Mouse (Mus musculus): ENCODE data around the gene Ccdc92b. TPM values are rescaled to one million over a fixed set of nuclear protein-coding genes. Genes with fewer than 3 reads are reported as not detected.
"Not testable (repeated sequence)": the region's sequence is repeated elsewhere in the genome, so short reads cannot be mapped to it uniquely, and the experiment has no call there.

The Ccdc92b gene
- 10 to 100 TPM; 19.2 to 20.8 TPM for total RNA-seq (2021)

DNA sequence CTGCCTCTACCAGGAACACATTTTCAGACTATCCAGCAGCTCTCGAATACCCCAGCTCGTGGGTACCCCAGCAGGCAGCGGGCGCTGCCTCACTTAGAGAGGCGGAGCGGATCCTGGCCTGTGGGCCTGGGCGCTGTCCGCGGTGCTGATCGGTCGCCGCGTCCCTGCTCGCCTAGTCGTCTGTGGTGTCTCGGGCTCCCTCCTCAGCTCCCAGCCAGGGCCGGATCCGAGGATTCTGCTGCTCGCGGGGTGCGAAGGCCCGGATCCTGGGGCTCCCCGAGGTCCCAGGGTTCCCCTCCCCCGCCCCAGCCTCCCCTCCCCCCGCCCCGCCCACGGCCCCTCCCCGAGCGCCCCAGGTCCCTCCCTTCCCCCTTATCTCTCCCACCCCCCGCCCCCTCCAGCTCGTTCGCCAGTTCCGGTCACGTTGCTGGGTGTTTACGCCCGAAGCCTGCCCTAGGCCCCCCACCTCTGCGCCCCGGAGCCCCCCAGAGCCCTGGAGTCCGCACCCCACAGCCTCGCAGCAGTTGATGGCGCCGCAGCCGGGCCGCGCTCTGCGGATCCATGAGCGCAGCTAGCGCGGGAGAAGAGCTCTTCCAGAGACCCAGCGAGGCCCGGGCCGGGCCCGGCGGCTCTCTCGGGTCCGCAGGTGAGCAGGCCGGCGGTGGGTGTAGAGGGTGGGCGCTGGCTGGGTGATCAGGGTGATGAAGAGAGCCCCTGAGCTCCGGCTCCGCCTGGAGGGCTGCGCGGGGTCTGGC lies at the start of gene Ccdc92b:
Gene Ccdc92b (plus strand): TSS at position 405 of the 755 bp plus-strand sequence.
- peak; percentile 47 to 84 for DNase-seq (ENCODE audit: extremely low spot score in 1 of 2, low spot score in 2 of 2)
- intact Hi-C loops (cut with DNase I): no loop called here

DNA sequence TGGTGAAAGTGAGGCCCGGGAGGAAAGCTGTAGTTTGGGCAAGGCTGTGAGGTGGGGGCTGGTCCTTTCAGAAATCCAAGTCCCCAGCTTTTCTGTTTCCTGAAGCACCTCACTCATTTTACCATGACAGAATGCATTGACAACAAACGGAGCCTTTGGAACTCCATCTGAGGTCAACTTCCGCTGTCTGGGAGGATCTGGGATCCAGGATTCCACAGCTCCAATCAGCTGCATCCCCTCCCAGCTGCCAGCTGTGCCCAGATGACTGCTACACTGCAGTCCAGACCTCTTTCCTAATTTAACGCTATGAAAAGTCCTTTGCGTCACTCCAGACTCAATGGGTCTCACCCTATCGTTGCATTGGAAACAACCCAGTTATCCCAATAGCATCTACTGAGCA lies 49.7 kb upstream of the Ccdc92b start:
- intact Hi-C loops (cut with DNase I): no loop called here
- no peak for DNase-seq (ENCODE audit: extremely low spot score in 1 of 2, low spot score in 2 of 2)

DNA sequence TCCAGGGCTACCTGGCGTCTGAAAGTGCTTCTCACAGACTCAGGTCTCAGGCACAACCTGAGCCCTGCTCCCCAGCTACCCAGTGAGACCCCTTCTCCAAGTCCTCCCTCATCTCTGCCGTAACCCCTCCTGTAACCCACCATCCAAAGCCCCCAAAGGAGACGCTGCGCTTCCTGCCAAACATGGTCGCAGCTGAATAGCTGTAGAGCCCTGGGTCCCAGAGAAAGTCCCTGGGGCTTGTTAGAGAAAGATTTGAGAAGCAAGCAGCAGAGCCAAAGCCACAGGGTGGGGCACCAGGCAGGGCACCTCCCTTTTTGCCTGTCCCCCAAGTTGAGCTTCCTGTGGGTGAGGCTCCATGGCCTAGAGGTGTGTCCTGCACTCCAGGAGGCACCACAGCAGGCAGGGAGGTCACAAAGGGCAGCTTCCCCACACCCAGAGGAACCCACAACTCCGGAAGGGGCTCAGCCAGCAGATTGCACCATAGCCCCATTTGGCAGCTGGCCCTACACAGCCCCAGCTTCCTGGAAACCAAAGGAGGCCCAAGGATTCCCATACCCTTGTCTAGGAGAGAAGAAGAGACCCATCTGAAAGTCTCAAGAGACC lies 46.8 kb upstream of the Ccdc92b start:
- DNase-seq (ENCODE audit: extremely low spot score in 1 of 2, low spot score in 2 of 2): peak in 1 of 2 experiments; percentile 58
- intact Hi-C loops (cut with DNase I): no loop called here

DNA sequence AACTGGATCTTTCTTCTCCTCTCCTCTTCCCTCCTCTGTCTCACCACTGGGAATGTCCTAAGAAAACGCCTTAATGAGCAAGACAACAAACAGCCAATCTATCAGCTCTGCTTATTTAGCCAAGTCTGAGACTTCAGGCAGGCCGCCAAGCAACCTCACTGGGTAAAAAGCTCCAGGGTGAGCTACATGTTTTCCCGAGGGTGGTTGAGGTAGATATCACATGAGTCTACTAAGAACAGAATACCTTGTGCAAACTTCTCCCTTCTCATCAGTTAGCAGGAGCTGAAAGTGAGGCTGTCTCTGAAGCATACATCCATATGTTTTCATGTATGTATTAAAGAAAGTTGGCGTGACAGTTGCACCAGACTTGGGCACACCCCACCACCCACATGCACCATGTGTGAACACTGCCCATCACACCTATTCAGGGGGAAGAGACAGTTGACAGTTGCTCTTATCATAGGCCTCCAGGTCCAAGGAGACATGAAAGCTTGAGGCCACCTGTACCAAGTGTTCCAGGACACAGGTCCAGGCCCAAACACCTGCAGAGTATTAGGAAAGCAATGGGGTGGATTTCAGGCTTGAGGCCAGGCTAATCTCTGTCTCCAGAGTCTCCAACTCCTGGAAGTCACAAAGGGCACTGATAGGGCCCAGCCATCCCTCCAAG lies 44.5 kb upstream of the Ccdc92b start:
- no peak for DNase-seq (ENCODE audit: extremely low spot score in 1 of 2, low spot score in 2 of 2)
- intact Hi-C loops (cut with DNase I): no loop called here

DNA sequence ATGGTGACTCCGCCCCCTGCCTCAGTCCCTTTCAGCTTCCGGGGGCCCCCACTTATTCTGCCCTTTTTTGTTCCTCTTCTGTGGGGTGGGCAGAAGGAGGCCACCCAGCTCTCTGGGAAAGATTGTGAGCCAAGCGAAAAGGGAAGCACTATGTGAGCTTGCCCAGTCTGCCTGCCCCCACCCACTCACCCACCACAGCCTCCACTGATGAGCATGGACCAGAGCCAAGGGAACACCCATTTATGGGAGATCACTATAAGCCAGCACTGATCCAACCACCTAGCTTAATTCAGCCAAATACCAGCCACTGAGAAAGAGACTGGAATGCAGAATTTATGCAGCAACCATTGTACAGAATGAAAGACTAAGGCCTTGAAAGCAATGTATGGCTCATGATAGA lies 43.5 kb upstream of the Ccdc92b start:
- intact Hi-C loops (cut with DNase I): no loop called here
- no peak for DNase-seq (ENCODE audit: extremely low spot score in 1 of 2, low spot score in 2 of 2)

DNA sequence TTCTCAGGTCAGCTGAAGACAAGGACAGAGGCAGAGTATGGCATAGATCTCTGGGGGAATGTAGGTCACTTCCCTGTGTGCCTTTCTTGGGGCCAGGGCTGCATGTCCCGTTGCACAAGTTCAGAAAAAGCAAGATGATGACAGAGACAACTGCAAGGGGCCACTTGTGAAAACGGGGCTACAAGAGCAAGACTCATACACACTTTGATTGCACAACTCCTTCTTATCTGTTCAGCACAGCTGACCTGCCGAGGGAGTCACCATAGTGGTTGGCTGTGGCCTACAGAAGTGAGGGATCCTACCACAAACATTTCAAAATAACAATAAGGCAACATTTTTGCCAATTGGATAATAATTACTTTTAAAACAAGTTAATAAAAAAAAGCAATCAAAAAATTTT lies 42.3 kb upstream of the Ccdc92b start:
- intact Hi-C loops (cut with DNase I): no loop called here
- DNase-seq (ENCODE audit: extremely low spot score in 1 of 2, low spot score in 2 of 2): no peak

DNA sequence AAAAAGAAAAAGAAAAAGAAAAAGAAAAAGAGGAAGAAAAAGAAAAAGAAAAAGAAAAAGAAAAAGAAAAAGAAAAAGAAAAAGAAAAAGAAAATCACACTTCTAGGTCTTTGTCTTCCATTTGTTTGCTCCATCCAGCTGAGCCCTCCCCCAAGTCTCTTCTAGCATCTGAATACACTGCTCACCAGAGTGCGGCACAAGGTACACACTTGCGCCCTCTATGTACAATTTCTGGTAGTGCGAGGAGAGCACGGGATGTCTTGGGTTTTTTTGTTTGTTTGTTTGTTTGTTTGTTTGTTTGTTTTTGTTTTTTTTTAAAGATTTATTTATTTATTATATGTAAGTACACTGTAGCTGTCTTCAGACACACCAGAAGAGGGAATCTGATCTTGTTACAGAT lies 38.1 kb upstream of the Ccdc92b start:
- intact Hi-C loops (cut with DNase I); DNase-seq (ENCODE audit: extremely low spot score in 1 of 2, low spot score in 2 of 2): not testable (repeated sequence)

DNA sequence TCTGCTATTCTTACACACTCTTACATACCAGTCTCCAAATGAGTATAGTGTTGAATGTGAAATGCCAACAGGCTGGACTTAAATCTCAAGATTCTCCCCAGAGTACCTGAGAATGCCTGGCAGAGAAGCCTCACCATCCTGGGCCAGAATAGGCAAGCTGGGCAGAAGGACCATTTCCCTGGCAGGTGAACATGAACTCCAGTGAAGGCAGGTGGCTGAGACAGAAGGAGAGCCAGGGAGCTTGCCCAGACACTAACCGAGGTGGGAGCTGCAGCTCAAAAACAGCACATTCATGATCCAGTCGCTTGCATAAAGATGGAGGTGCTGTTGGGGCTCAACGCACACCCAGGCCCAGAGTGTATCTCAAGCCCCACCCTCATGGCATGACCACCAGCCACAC lies 36.9 kb upstream of the Ccdc92b start:
- no peak for DNase-seq (ENCODE audit: extremely low spot score in 1 of 2, low spot score in 2 of 2)
- intact Hi-C loops (cut with DNase I): no loop called here

DNA sequence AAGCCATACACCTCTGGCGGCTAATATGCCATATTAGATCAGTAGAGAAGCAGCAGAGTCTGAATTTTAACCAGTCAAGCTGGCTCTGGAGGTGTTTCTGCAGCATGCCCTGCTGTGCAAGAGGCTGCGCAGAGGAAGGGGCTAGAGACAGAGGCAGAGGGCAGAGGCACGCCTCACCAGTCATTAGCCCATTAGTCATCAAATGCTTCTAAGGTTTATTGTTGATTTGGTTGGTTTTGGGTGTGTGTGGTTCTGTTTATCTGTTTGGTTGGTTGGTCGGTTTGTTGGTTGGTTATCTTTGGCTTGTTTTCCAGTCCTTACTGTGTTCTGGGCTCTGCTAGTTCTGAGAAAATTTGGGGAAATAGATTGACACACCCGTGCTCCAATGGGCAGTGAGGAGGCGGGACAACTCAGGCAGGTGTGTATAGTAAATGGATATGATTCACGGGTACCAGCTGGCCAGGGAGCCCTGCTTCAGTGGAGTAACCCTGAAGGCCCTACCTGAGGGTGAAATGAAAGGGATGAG lies 35.5 kb upstream of the Ccdc92b start:
- DNase-seq (ENCODE audit: extremely low spot score in 1 of 2, low spot score in 2 of 2): no peak
- intact Hi-C loops (cut with DNase I): no loop called here

DNA sequence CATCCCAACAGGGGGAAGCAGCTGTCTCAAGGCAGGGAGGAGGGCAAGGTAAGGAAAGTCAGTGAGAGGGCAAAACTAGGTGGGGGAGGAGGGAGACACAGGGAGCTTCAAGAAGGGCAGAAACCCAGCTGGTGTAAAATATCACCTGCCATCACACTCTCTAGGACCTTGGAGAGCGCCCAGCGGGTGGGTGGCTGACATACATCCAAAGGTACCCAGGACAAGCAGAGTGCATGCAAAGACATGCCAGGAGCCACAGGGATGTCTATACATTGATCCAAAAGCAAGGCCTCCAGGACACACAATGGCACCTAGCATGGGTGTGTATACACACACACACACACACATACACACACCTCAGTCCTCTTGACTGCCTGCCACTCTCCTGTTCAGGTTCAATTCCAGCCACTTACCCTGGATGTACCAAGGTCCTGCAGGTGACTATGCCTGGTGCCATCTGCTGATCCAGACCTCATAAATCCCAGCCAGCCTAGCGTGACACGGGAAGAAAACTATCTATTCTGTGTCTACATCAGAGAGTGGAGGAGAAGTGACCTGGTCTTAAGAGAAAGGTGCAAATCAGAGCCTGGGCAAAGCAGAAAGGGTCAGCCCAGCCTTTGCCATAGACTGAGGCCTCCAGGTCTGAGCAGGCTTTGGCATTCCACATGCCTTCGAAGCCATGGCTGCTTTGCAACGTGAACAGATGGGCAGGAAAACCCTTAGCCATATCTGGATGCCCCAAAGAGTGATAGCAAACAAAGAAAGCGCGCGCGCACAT lies 34.3 kb upstream of the Ccdc92b start:
- no peak for DNase-seq (ENCODE audit: extremely low spot score in 1 of 2, low spot score in 2 of 2)
- intact Hi-C loops (cut with DNase I): no loop called here

DNA sequence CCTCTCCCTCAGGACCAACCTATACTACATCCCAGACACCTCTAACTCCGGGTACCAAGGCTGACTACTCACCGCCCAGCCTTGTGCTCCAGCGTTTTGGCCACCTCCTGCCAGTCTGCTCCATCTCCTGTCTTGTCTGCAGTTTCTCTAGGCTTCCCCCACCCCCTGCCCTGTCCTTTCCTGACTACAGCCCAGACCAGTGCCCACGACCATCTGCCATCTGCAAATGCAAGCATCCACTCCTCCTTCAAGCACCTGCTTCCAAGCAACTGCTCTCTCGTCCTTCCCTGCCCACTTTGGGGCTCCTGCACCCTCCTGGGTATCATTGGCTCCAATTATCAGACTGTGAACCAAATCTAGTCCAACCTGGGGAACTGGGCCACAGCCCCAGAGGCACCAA lies 33.0 kb upstream of the Ccdc92b start:
- DNase-seq (ENCODE audit: extremely low spot score in 1 of 2, low spot score in 2 of 2): no peak
- intact Hi-C loops (cut with DNase I): no loop called here

DNA sequence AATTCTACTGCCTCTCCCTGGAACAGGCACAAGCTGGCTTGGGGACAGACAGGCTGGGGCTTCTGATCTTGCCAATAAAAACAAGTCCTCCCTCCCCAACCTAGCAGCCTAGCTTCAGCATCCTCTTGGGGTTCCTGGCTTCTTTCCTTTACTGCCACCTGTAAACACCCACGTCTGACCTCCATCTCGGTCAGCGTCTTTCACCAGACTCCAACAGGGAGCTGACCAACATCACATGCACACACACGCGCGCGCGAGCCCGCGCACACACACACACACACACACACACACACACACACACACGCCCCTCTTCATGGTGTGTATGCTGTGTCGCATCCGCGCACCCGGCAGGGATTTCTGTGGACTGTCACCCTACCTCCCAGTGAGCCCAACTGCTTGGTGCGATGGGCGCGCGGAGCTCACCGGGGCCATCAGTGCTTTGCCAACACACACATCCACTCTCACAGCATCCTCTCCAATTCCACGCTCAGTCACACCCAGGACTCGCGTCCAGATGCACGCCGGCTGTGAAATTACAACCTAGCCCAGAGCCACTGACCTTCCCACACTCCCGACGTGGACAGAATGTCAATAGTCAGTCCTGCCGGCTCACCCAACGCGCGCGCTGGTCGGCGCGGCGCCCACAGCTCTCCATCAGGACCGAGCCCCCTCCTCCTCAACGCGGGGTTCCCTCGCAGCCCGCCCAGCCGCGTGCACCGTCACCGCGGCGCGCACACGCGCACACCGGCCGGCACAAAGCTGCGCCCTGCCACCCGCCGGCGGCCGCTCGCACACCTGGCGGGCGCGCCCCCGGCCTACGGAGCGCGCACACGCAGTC lies 29.8 kb upstream of the Ccdc92b start:
- intact Hi-C loops (cut with DNase I): no loop called here
- peak; percentile 48 to 68 for DNase-seq (ENCODE audit: extremely low spot score in 1 of 2, low spot score in 2 of 2)

DNA sequence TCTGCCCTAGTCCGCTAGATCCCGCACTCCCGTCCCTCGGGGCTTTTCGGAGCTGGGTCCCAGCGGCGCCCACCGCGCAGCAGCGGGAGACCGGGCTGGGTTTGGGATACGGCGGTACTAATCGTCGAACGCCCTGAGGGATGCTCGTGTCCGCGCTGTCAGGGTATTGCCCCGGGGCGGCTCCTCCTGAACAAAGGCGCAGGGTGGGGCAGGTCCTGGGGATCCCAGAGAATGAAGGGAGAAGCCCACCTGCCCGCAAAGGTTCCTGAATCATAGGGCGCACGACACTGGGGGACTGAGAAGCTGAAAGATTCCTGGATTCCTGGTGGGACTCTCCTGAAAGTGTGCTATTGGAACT lies 29.2 kb upstream of the Ccdc92b start:
- intact Hi-C loops (cut with DNase I): no loop called here
- no peak for DNase-seq (ENCODE audit: extremely low spot score in 1 of 2, low spot score in 2 of 2)

DNA sequence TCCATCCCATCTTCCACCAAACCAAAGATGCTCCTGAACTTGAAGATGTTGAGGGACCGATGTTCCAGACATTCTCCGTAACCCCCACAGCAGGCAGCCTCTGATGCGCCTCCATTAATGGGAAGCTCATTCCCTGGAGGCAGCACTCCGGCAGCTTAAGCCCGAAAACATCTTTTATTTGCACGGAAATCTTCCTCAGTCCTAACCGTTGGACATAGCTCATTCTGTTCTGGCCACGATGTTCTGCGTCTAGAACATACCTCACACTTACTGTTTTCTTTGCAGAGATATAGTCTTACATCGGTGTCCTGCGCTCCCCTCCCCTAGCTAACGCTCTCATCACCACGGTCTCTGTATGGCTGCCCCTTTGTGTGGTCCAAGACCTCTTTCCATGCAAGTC lies 28.7 kb upstream of the Ccdc92b start:
- intact Hi-C loops (cut with DNase I): no loop called here

DNA sequence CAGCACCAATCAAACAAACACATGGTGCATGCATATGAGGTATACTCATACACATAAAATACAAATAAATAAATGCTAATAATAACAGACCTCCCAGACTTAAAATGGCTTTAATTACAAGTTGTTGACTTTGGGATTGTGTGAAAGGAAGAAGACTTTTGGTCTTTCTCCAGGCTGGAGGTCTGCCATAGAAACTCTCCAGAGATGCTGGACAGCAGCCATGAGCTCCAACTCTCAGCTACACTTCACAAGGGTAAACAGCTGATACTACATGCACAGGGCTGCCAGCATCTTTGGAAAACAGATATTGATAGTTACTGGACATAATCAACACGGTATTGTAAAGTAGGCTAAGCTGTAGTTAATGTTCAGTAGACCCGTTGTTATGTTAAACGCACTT lies 27.2 kb upstream of the Ccdc92b start:
- intact Hi-C loops (cut with DNase I): no loop called here
- DNase-seq (ENCODE audit: extremely low spot score in 1 of 2, low spot score in 2 of 2): peak in 1 of 2 experiments; percentile 54

More for the DNA sequence above, 28.7 kb upstream of the Ccdc92b start:
- DNase-seq (ENCODE audit: extremely low spot score in 1 of 2, low spot score in 2 of 2): no peak

DNA sequence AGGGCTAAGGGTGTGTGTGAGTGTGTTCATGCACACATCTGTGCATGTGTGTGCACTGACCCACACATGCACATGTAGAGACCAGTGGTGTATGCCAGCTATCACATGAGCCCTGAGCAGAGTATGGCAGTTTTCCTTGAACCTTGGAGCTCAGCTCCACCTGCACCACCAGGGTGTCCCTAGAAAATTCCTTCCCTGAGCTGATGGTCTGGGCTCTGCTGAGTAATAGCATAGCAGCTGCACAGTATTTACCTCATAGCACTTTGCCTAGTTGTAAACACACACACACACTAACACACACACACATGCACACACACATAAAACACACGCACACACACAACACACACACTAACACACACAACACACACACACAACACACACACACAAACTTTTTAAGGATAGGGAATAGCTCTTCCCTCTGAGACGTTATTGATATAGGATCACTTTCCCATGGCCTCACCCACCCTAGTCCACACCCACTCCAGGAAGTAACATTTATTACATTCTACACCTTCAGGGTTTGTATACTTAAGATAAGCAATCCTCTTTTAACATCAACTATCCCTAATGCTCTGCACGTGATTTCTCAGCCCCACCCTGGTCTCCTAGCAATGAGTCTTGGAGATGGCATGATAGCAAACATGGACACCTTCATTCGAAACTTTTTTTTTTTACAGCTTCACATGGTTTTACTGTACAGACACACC lies 22.0 kb upstream of the Ccdc92b start:
- intact Hi-C loops (cut with DNase I): no loop called here

DNA sequence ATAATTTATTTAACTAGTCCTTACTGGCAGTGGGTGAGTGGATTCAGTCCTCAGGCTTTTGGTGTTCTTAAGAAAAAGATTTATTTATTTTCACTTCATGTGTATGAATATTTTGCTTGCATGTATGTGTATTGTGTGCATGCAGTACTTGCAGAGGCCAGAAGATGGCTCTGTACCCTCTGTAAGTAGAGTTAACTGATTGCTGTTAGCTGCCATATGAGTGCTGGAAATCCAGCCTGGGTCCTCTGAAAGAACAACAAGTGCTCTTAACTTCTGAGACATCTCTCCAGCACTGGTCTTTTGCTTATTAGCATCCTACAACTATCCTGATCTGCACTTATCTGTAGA lies 21.4 kb upstream of the Ccdc92b start:
- intact Hi-C loops (cut with DNase I): no loop called here
- no peak for DNase-seq (ENCODE audit: extremely low spot score in 1 of 2, low spot score in 2 of 2)

More for the DNA sequence above, 22.0 kb upstream of the Ccdc92b start:
- DNase-seq (ENCODE audit: extremely low spot score in 1 of 2, low spot score in 2 of 2): no peak

DNA sequence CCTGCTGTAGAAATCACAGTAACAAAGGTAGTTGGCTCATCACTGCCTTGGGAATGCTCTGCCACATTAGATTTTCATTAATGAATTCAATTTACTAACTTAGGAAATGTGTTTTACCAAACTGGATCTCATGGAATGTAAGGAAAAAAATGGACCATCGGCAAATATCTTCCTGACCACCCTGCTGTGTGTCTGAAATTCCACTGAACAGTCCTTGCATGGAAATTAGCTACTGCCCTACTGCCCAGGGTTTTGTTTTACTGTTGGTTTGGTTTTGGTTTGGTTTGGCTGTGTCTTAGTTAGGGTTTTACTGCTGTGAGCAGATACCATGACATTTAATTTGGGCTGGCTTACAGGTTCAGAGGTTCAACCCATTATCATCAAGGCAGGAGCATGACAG lies 17.1 kb upstream of the Ccdc92b start:
- no peak for DNase-seq (ENCODE audit: extremely low spot score in 1 of 2, low spot score in 2 of 2)
- intact Hi-C loops (cut with DNase I): no loop called here
